Mouse (Mus musculus) thymus, adult 2 months (tissue): ENCODE data around the gene Aunip.

Source experiments
- CTCF ChIP-seq: fragments of 200-500 bp; IDR thresholded peaks from 2 replicates; pipeline ENCODE4 v1.5.1; 2012; ENCODE audit warnings: mild to moderate bottlenecking, control low read depth, low read length, moderate library complexity, borderline replicate concordance; ENCODE audit not compliant: control insufficient read depth, poor library complexity, insufficient read depth; ENCODE audit errors: extremely low read depth
- POLR2A ChIP-seq: fragments of 200-500 bp; IDR thresholded peaks from 2 replicates; pipeline ENCODE4 v1.6.1; 2012; ENCODE audit warnings: mild to moderate bottlenecking, low read length, control low read depth, moderate library complexity; ENCODE audit not compliant: control insufficient read depth, poor library complexity, insufficient read depth; ENCODE audit errors: extremely low read depth

DNA sequence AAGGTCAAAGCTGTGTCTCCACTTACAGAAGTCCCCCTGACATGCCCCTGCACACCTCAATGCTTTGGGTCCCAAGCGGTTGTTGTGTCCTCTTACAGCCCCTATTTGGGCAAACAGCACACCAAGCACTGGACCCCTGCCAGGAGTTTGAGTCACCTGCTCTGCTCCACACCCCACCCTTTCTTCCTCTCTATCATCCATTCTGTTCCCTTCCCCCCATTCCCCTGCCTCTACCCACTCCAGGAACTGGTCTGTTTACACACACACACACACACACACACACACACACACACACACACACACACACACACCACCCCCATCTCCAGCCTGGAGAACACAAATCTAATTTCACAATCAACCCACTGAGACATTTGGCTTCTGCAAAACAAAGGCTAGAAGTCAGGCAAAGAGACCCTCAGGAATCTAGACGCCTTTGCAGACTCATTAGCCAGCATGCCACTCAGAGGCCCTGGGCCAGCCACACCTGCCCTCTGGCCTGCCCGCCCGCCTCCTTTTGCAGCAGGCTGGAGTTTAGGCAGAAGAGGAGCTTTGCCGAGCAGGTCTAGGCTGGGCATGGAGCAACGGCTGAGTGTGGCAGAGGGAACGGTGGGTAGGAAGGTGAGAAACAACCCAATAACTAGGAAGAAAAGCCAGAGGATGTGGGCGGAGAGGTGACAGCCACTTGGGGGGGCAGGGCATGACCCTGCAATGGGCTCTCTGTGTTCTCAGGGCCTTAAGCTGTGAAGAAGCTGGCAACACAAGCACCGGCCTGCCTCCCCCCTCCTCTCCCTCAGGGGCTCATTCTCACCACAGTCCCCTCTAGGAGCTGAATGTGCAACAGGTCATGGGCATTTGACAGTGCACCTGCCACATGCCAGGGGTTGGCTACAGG is 36.3 kb downstream of the Aunip start:
- TF ChIP-seq POLR2A (no peak), CTCF (no peak)
